Mouse (Mus musculus) E14TG2a.4 (cell line): ENCODE data around the gene Gpa33.

Experiments
- H3K27me3 ChIP-seq: 2 replicates; pipeline ENCODE4 v1.6.1; 2014; ENCODE audit warnings: low read length, control low read depth; ENCODE audit not compliant: insufficient read depth
- H3K36me3 ChIP-seq: 2 replicates; pipeline ENCODE4 v1.6.1; 2014; ENCODE audit warnings: low read length, control low read depth; ENCODE audit not compliant: insufficient read depth
- H3K4me1 ChIP-seq: replicated peaks from 2 replicates; pipeline ENCODE4 v1.6.1; 2014; ENCODE audit warnings: low read depth, low read length, control low read depth
- H3K4me3 ChIP-seq: replicated peaks from 2 replicates; pipeline ENCODE4 v1.5.1; 2014; ENCODE audit warnings: mild to moderate bottlenecking, low read length
- H3K9me3 ChIP-seq: 2 replicates; pipeline ENCODE4 v1.6.1; 2014; ENCODE audit warnings: low read length, control low read depth
- CTCF ChIP-seq: conservative IDR thresholded peaks from 2 replicates; pipeline ENCODE4 v1.5.1; 2014; ENCODE audit warnings: low read length
- NANOG ChIP-seq: IDR thresholded peaks from 2 replicates; pipeline ENCODE4 v1.6.1; 2014; ENCODE audit warnings: borderline replicate concordance, low read length, mixed read lengths
- POU5F1 ChIP-seq: IDR thresholded peaks from 2 replicates; pipeline ENCODE4 v1.6.1; 2014; ENCODE audit warnings: low read length, borderline replicate concordance

The Gpa33 gene

GRCm38 (mm10) chr1:166126290-166126689 lies 3.7 kb upstream of the Gpa33 start:
- TF ChIP-seq NANOG (no peak), CTCF (no peak)
- Histone ChIP-seq H3K4me3 (peak overlapping the region; percentile 85), H3K9me3 (peaks cover 14% of the 10 kb centered on the region), H3K4me1 (peaks cover 74% of the 10 kb centered on the region), H3K36me3 (peaks cover 30% of the 10 kb centered on the region), H3K27me3 (no peaks in the 10 kb centered on the region)

GRCm38 (mm10) chr1:166126795-166127194 lies 3.2 kb upstream of the Gpa33 start:
- peaks cover 29% of the 10 kb centered on the region for H3K36me3 ChIP-seq
- peaks cover 14% of the 10 kb centered on the region for H3K9me3 ChIP-seq
- no peaks in the 10 kb centered on the region for H3K27me3 ChIP-seq
- peak overlapping the region; percentile 85 for H3K4me3 ChIP-seq
- H3K4me1 ChIP-seq = peaks cover 74% of the 10 kb centered on the region
- TF ChIP-seq POU5F1 (no peak), NANOG (no peak), CTCF (no peak)

GRCm38 (mm10) chr1:166127719-166128118 lies 2.3 kb upstream of the Gpa33 start, which contains the start of gene Dusp27:
TSS of gene Dusp27 (minus strand) at chr1:166127922.
- Histone ChIP-seq H3K4me1 (peaks cover 76% of the 10 kb centered on the region), H3K9me3 (peaks cover 14% of the 10 kb centered on the region), H3K36me3 (peaks cover 31% of the 10 kb centered on the region), H3K27me3 (no peaks in the 10 kb centered on the region), H3K4me3 (peak within 1 kb of the TSS; percentile 85)
- TF ChIP-seq NANOG (no peak), POU5F1 (no peak), CTCF (no peak)

GRCm38 (mm10) chr1:166128551-166128950 lies 1.5 kb upstream of the Gpa33 start:
- Histone ChIP-seq H3K9me3 (peaks cover 14% of the 10 kb centered on the region), H3K4me1 (peaks cover 79% of the 10 kb centered on the region), H3K4me3 (peak overlapping the region; percentile 85), H3K36me3 (peaks cover 38% of the 10 kb centered on the region), H3K27me3 (no peaks in the 10 kb centered on the region)
- TF ChIP-seq POU5F1 = no peak
- no peak for TF ChIP-seq NANOG
- TF ChIP-seq CTCF = no peak

GRCm38 (mm10) chr1:166132367-166132766 lies 2.3 kb downstream of the Gpa33 start:
- Histone ChIP-seq H3K36me3 (peaks cover 38% of the 10 kb centered on the region), H3K4me1 (peaks cover 95% of the 10 kb centered on the region), H3K9me3 (peaks cover 14% of the 10 kb centered on the region), H3K27me3 (no peaks in the 10 kb centered on the region), H3K4me3 (peak overlapping the region; percentile 83)
- TF ChIP-seq CTCF = no peak
- TF ChIP-seq NANOG = no peak
- no peak for TF ChIP-seq POU5F1

- Histone ChIP-seq H3K4me1 (peaks cover 96% of the 10 kb centered on the region), H3K9me3 (no peaks in the 10 kb centered on the region; the same call in 1 of the 2 replicates), H3K27me3 (no peaks in the 10 kb centered on the region), H3K4me3 (peak overlapping the region; percentile 66), H3K36me3 (peaks cover 42% of the 10 kb centered on the region)
- TF ChIP-seq POU5F1 = no peak; the same call in 1 of the 2 replicates
- TF ChIP-seq NANOG = no peak
- no peak for TF ChIP-seq CTCF
Measured at GRCm38 (mm10) chr1:166135091-166135740, 5.2 kb downstream of the Gpa33 start.

- TF ChIP-seq POU5F1 (no peak), CTCF (no peak), NANOG (no peak)
- no peaks in the 10 kb centered on the region; the same call in 1 of the 2 replicates for H3K9me3 ChIP-seq
- peak overlapping the region; percentile 61 for H3K4me3 ChIP-seq
- peaks cover 95% of the 10 kb centered on the region for H3K4me1 ChIP-seq
- peaks cover 45% of the 10 kb centered on the region for H3K36me3 ChIP-seq
- no peaks in the 10 kb centered on the region for H3K27me3 ChIP-seq
Measured at GRCm38 (mm10) chr1:166137244-166137938, 7.4 kb downstream of the Gpa33 start.

GRCm38 (mm10) chr1:166138136-166138535 lies 8.1 kb downstream of the Gpa33 start:
- Histone ChIP-seq H3K27me3 (no peaks in the 10 kb centered on the region), H3K36me3 (peaks cover 44% of the 10 kb centered on the region), H3K4me3 (peak overlapping the region; percentile 61), H3K4me1 (peaks cover 95% of the 10 kb centered on the region), H3K9me3 (peaks cover 3% of the 10 kb centered on the region; the same call in 1 of the 2 replicates)
- TF ChIP-seq CTCF = no peak
- no peak for TF ChIP-seq NANOG
- no peak for TF ChIP-seq POU5F1
